Mouse (Mus musculus) kidney, adult 10 weeks (tissue): ENCODE data around the gene Klra10. TPM values are rescaled to one million over a fixed set of nuclear protein-coding genes. Genes with fewer than 3 reads are reported as not detected.

Experiments used
- polyA plus RNA-seq: library from polyadenylated mRNA; stranded (reverse); fragments of 350-450 nt; fragmentation: Illumina TruSeq; extraction: RNeasy Lipid Tissue Mini Kit (QIAGEN cat#74804); gene quantifications from one replicate; pipeline ENCODE4 v1.2.3, GENCODE M21; 2014; ENCODE audit warnings: low read depth, low replicate concordance

The Klra10 gene
- polyA plus RNA-seq = not detected

GRCm38 (mm10) chr6:130281828-130282227 is at the start of gene Klra10:
Gene Klra10 (minus strand): TSS chr6:130281928.

GRCm38 (mm10) chr6:130233222-130233621 is 48.5 kb downstream of the Klra10 start, which contains the start of gene Klra7:
Gene Klra7 (minus strand): TSS chr6:130233322.

Other genes starting within 250 kb of the Klra10 start
- not detected for gene Klra4, start 214.7 kb downstream of the Klra10 start, polyA plus RNA-seq
- not detected for gene Klra8, start 152.0 kb downstream of the Klra10 start, polyA plus RNA-seq
- 0.40 TPM for gene Klra9, start 88.8 kb downstream of the Klra10 start, polyA plus RNA-seq
- not detected for gene Klra7, start 48.6 kb downstream of the Klra10 start, polyA plus RNA-seq
- not detected for gene Klra3, start 55.6 kb upstream of the Klra10 start, polyA plus RNA-seq
- gene Klra1, start 104.9 kb upstream of the Klra10 start, polyA plus RNA-seq = not detected